Mouse (Mus musculus) ES-E14 (cell line): Measurements from ENCODE around the gene Fgd5. TPM values are rescaled to one million over a fixed set of nuclear protein-coding genes. Genes with fewer than 3 reads are reported as not detected.

Experiments used
- DNase-seq: peaks from one replicate; pipeline ENCODE4 v3.0.0-alpha.2; 2013; ENCODE audit warnings: low read depth, low spot score
- H3K27ac ChIP-seq: 2 replicates; pipeline ENCODE4 v1.5.1; 2012; ENCODE audit warnings: low read depth, mild to moderate bottlenecking, low read length, moderate library complexity, mixed read lengths; ENCODE audit not compliant: poor library complexity, insufficient read depth, severe bottlenecking
- H3K36me3 ChIP-seq: 2 replicates; pipeline ENCODE4 v1.6.1; 2012; ENCODE audit warnings: mild to moderate bottlenecking, low read length, moderate library complexity, mixed read lengths; ENCODE audit not compliant: control insufficient read depth, poor library complexity, insufficient read depth, severe bottlenecking
- H3K4me1 ChIP-seq, 2 experiments: fragments of 150-350 bp in 1 of 2; sonication (generic) in 1 of 2; 2 replicates each; pipeline ENCODE4 v1.6.1; 2012; ENCODE audit warnings: low read length in 2 of 2, mild to moderate bottlenecking in 1 of 2, mixed read lengths in 1 of 2; ENCODE audit not compliant: control insufficient read depth in 2 of 2, insufficient read depth in 2 of 2, poor library complexity in 1 of 2
- H3K4me3 ChIP-seq, 2 experiments: fragments of 150-350 bp in 1 of 2; sonication (generic) in 1 of 2; 2 replicates each; pipeline ENCODE4 v1.5.1; 2012; ENCODE audit warnings: low read length in 2 of 2, low read depth in 1 of 2, mild to moderate bottlenecking in 1 of 2, mixed read lengths in 1 of 2; ENCODE audit not compliant: insufficient read depth in 1 of 2, poor library complexity in 1 of 2, severe bottlenecking in 1 of 2
- H3K9ac ChIP-seq: 2 replicates; pipeline ENCODE4 v1.6.1; 2012; ENCODE audit warnings: low read depth, mild to moderate bottlenecking, low read length, mixed read lengths; ENCODE audit not compliant: poor library complexity, insufficient read depth, severe bottlenecking
- H3K9me3 ChIP-seq: fragments of 150-350 bp; sonication (generic); 2 replicates; pipeline ENCODE4 v1.6.1; 2012; ENCODE audit warnings: low read depth, mild to moderate bottlenecking, low read length; ENCODE audit not compliant: control insufficient read depth, insufficient read depth
- CHD2 ChIP-seq: IDR thresholded peaks from 2 replicates; pipeline ENCODE4 v1.6.1; 2014; ENCODE audit warnings: mild to moderate bottlenecking, low read depth, low read length, inconsistent platforms
- HCFC1 ChIP-seq: IDR thresholded peaks from 2 replicates; pipeline ENCODE4 v1.6.1; 2012; ENCODE audit warnings: low read length, inconsistent platforms, borderline replicate concordance; ENCODE audit not compliant: insufficient read depth
- MAFK ChIP-seq: IDR thresholded peaks from 2 replicates; pipeline ENCODE4 v1.6.1; 2014; ENCODE audit warnings: mild to moderate bottlenecking, low read depth, low read length, inconsistent platforms; ENCODE audit not compliant: insufficient read depth
- ZC3H11A ChIP-seq: IDR thresholded peaks from 2 replicates; pipeline ENCODE4 v1.6.1; 2012; ENCODE audit warnings: low read depth, mild to moderate bottlenecking, inconsistent platforms, low read length, borderline replicate concordance
- ZNF384 ChIP-seq: IDR thresholded peaks from 2 replicates; pipeline ENCODE4 v1.6.1; 2012; ENCODE audit warnings: low read depth, low read length, inconsistent platforms
- in situ Hi-C, 2 experiments: fragments of 600-800 bp; cut with MboI; formaldehyde crosslinking; loops; one replicate each; pipeline ENCODE4 v1.15.1; 2025; ENCODE audit warnings: low sequenced_read_pairs in 2 of 2, inconsistent platforms in 1 of 2; ENCODE audit not compliant: unreplicated experiment in 2 of 2
- total RNA-seq: library from RNA; depleted of rRNA; stranded (reverse); fragments of 300-350 nt; gene quantifications from 2 replicates; pipeline ENCODE4 v1.2.3, GENCODE M21; 2012

Gene Fgd5
- total RNA-seq, 1 experiment: 2.5 TPM

DNA sequence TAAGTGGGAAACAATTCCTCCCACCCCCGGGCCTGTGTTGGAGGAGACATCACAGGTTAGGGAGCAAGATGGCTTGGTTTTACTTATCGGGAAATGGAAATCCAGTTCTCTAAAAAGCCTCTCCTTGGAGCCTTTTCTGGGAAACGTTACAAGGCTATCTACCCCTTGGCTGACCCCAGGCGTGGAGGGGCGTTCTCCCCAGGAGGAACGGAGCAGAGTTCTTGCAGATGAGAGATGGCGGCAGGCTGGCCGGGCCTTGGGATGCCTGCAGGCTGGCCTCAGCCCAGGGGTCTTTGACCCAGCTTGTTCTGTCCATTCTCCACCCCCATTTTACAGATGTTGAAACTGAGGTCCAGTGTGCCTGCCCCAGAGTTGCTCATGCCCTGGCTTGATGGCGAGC, 42.4 kb downstream of the Fgd5 start:
- peaks cover 0 to 3% of the 10 kb centered on the region in 2 experiments; a peak in 1 of 4 replicates for H3K4me1 ChIP-seq
- H3K9ac ChIP-seq: no peak overlapping the region
- no peaks in the 10 kb centered on the region for H3K36me3 ChIP-seq
- no peak overlapping the region for H3K4me3 ChIP-seq
- no peaks in the 10 kb centered on the region for H3K9me3 ChIP-seq
- TF ChIP-seq ZC3H11A (no peak), HCFC1 (no peak)
- in situ Hi-C loops: no loop called here
- no peak overlapping the region for H3K27ac ChIP-seq
- DNase-seq: no peak

DNA sequence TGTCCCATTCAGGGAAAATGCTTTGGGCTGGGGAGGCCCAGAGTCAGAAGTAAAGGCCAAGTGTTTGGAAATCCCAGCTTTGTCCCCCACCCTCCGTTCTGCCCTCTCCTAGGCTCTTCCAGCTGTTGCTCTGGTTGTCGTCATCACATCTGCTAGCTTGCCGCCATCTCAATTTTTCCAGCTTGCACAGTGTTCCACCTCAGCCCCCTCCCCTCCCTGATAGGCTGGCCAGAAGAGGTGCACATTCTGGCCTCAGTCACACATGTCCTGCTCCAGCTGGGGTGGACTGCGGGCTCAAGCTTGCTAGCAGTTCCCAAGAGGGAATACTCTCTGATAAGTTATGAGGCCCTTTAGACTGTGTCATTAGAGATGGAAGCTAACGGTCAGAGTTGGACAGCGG, 42.8 kb downstream of the Fgd5 start:
- Histone ChIP-seq H3K27ac (no peak overlapping the region), H3K9ac (no peak overlapping the region), H3K4me3 (no peak overlapping the region), H3K4me1 (peaks cover 0 to 4% of the 10 kb centered on the region in 2 experiments; a peak in 1 of 4 replicates), H3K36me3 (no peaks in the 10 kb centered on the region), H3K9me3 (no peaks in the 10 kb centered on the region)
- in situ Hi-C loops: no loop called here
- no peak for DNase-seq
- TF ChIP-seq HCFC1 (no peak), ZC3H11A (no peak), MAFK (no peak), CHD2 (no peak), ZNF384 (no peak)

DNA sequence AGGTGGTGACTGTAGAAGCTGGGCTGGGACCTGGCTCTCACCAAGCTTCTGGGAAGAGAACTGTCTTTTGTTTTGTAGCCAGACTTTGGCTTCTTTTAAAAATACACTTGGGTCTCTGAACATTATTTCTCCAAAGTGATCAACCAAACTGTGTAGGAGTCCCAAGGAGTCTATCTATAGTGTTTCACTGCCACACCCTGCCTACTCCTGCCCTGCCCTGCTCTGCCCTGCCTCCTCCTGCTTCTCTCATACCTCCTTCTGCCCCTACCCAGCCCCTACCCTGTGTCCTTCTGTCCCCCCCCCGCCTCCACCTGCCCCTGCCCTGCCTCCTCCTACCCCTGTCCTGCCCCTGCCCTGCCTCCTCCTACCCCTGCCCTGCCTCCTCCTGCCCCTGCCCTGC, 46.6 kb downstream of the Fgd5 start:
- Histone ChIP-seq H3K4me1 (peaks cover 3 to 7% of the 10 kb centered on the region in 2 experiments; a peak in 1 of 4 replicates), H3K36me3 (no peaks in the 10 kb centered on the region), H3K9me3 (no peaks in the 10 kb centered on the region), H3K27ac (no peak overlapping the region), H3K4me3 (no peak overlapping the region), H3K9ac (no peak overlapping the region)
- no peak for TF ChIP-seq CHD2
- no peak for TF ChIP-seq HCFC1
- no peak for TF ChIP-seq ZNF384
- TF ChIP-seq ZC3H11A: no peak
- TF ChIP-seq MAFK: no peak
- DNase-seq: no peak
- in situ Hi-C loops: no loop called here

DNA sequence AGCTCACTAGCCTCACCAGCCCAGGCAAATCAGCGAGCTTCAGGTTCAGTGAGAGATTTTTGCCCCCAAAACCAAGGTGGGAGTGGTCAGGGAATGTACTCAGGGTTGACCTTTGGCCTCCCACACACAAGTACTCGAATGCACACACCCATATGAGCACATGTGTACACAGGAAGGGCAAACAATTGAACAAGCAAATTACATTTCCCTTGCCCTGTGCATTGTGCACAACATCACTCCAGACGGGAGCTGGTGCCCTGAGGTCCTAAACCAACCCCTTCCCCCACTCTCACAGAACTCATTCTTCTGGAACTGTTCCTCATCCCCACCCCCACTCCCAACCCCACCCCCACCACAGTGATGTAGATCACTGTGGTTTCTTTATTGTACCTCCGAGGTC, 48.7 kb downstream of the Fgd5 start:
- H3K36me3 ChIP-seq: no peaks in the 10 kb centered on the region
- in situ Hi-C loops: no loop called here
- peaks cover 3 to 7% of the 10 kb centered on the region in 2 experiments; a peak in 1 of 4 replicates for H3K4me1 ChIP-seq
- TF ChIP-seq CHD2 (no peak), HCFC1 (no peak), ZC3H11A (no peak), MAFK (no peak), ZNF384 (no peak)
- no peak overlapping the region for H3K27ac ChIP-seq
- no peaks in the 10 kb centered on the region for H3K9me3 ChIP-seq
- DNase-seq: no peak
- no peak overlapping the region for H3K4me3 ChIP-seq
- H3K9ac ChIP-seq: no peak overlapping the region

DNA sequence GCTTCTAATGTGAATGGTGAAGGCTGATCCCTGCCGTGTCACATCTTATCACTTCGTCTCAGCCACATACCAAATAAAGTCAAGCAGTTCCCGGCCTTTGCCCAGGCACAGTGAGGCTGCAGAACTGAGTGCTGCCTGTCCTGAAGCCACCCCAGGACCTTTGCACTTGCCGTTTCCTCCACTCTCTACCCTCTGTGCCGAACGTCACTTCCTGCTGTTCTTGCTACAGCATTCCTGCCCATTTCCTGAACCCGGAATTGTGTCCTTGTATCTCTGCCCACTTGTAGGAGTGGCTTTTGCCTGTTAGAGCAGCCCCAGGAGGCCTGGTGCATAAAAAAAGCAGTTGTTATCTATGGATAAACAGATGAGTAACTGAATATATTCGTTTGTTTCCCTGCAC, 52.0 kb downstream of the Fgd5 start:
- DNase-seq: no peak
- TF ChIP-seq ZC3H11A (no peak), HCFC1 (no peak), CHD2 (no peak), ZNF384 (no peak), MAFK (no peak)
- Histone ChIP-seq H3K4me3 (no peak overlapping the region), H3K9me3 (no peaks in the 10 kb centered on the region), H3K27ac (no peak overlapping the region), H3K36me3 (no peaks in the 10 kb centered on the region), H3K9ac (no peak overlapping the region), H3K4me1 (peaks cover 3 to 7% of the 10 kb centered on the region in 2 experiments; a peak in 1 of 4 replicates)
- in situ Hi-C loops: no loop called here
